ENCODE assay signal across 21 mouse cellular contexts in genomic region chr13:51442922-51443321, GRCm38 (mm10).
"Had no signal": no experiment of that assay in that cellular context is flagged by ENCODE, and none has a peak within 500 bp of the region (broad histone marks: within the 10 kb centered on the region; RNA-seq: fewer than 3 reads in every experiment).

No protein-coding gene starts in this region.

- H3K27ac ChIP-seq: kidney, embryonic 15.5 days; left cerebral cortex, adult 2 months; limb, embryonic 10.5 days; limb, embryonic 13.5 days; liver, embryonic 12.5 days; liver, embryonic 15.5 days; lung, embryonic 15.5 days; stomach, embryonic 15.5 days had no signal

- H3K4me3 ChIP-seq: kidney, embryonic 15.5 days; left cerebral cortex, adult 2 months; limb, embryonic 10.5 days; limb, embryonic 13.5 days; liver, embryonic 12.5 days; liver, embryonic 15.5 days; lung, embryonic 15.5 days; stomach, embryonic 15.5 days had no signal

- DNase-seq: kidney, adult 8-10 months; kidney, postnatal 10 days; kidney, postnatal 36 days; layer of hippocampus, postnatal 36 days; liver; lung, adult 18-20 months; lung, postnatal 10 days; lung, postnatal 4 days; midbrain, embryonic 14.5 days; right cerebral cortex, postnatal 14 days; spleen, adult 18-20 months; thymus, postnatal 25 days had no signal

- ATAC-seq: liver, embryonic 12.5 days had no signal

- H3K4me1 ChIP-seq: kidney, embryonic 15.5 days; limb, embryonic 10.5 days; limb, embryonic 13.5 days; liver, embryonic 12.5 days; liver, embryonic 15.5 days; lung, embryonic 15.5 days; stomach, embryonic 15.5 days had no signal

- H3K27me3 ChIP-seq: kidney, embryonic 15.5 days; limb, embryonic 13.5 days; liver, embryonic 12.5 days; liver, embryonic 15.5 days; lung, embryonic 15.5 days; stomach, embryonic 15.5 days had no signal

- H3K4me2 ChIP-seq: kidney, embryonic 15.5 days; limb, embryonic 13.5 days; liver, embryonic 12.5 days; liver, embryonic 15.5 days; lung, embryonic 15.5 days; midbrain, embryonic 11.5 days; stomach, embryonic 15.5 days had no signal

- H3K36me3 ChIP-seq: kidney, embryonic 15.5 days; limb, embryonic 10.5 days; limb, embryonic 13.5 days; liver, embryonic 12.5 days; liver, embryonic 15.5 days; lung, embryonic 15.5 days; stomach, embryonic 15.5 days had no signal

- H3K9ac ChIP-seq: kidney, embryonic 15.5 days; limb, embryonic 13.5 days; liver, embryonic 12.5 days; liver, embryonic 15.5 days; lung, embryonic 15.5 days; stomach, embryonic 15.5 days had no signal

- H3K9me3 ChIP-seq: kidney, embryonic 15.5 days; limb, embryonic 10.5 days; limb, embryonic 13.5 days; liver, embryonic 12.5 days; liver, embryonic 15.5 days; lung, embryonic 15.5 days; stomach, embryonic 15.5 days had no signal
